Mouse (Mus musculus) kidney, adult 2 months (tissue): ENCODE measurements around the gene Snx9.

Experiments used
- CTCF ChIP-seq: fragments of 200-500 bp; conservative IDR thresholded peaks from 2 replicates; pipeline ENCODE4 v1.5.1; 2011; ENCODE audit warnings: low read depth, mild to moderate bottlenecking, control low read depth, low read length, moderate library complexity, mixed read lengths; ENCODE audit not compliant: insufficient read depth, insufficient read length
- POLR2A ChIP-seq: fragments of 200-500 bp; IDR thresholded peaks from one replicate; pipeline ENCODE4 v1.6.1; 2011; ENCODE audit warnings: low read depth, low read length, control low read depth

GRCm38 (mm10) chr17:5885474-5885873 lies 44.3 kb downstream of the Snx9 start:
- TF ChIP-seq CTCF (0 out of 2 replicates have a peak, but pooled peaks have one; percentile 12), POLR2A (no peak)
